Mouse (Mus musculus) heart, adult 2 months (tissue): ENCODE results near the gene Zswim1.

ENCODE experiments used
- CTCF ChIP-seq: fragments of 200-600 bp; IDR thresholded peaks from 2 replicates; pipeline ENCODE4 v1.8.1; 2022; ENCODE audit warnings: antibody characterized with exemption, mild to moderate bottlenecking, moderate library complexity
- POLR2A ChIP-seq: fragments of 200-500 bp; IDR thresholded peaks from 2 replicates; pipeline ENCODE4 v1.6.1; 2011; ENCODE audit warnings: mild to moderate bottlenecking, low read depth, low read length, control low read depth; ENCODE audit not compliant: insufficient read depth

- TF ChIP-seq POLR2A = no peak
- no peak for TF ChIP-seq CTCF
These were observed 36.0 kb upstream of the Zswim1 start for GRCm38 (mm10) chr2:164786388-164786885.
